Mouse (Mus musculus) layer of hippocampus, adult 9-10 months (tissue): Measurements from ENCODE around the gene Cwc22.
A peak's percentile ranks its signal among the peaks of the same experiment; 100 is the strongest.

Experiments
- DNase-seq: peaks from one replicate; pipeline ENCODE4 v3.0.0; 2022; ENCODE audit warnings: low spot score

The Cwc22 gene

GRCm38 (mm10) chr2:77945596-77946485, at the start of gene Cwc22:
Cwc22 (minus strand) TSS chr2:77946375.
- DNase-seq, result peak; percentile 90

- DNase-seq, result no peak
Measured at GRCm38 (mm10) chr2:77993727-77994401, 47.7 kb upstream of the Cwc22 start.

- no peak for DNase-seq
Measured at GRCm38 (mm10) chr2:77992951-77993604, 46.9 kb upstream of the Cwc22 start.

- DNase-seq, result no peak
Measured at GRCm38 (mm10) chr2:77990820-77991219, 44.6 kb upstream of the Cwc22 start.

- no peak for DNase-seq
Measured at GRCm38 (mm10) chr2:77990121-77990520, 43.9 kb upstream of the Cwc22 start.

- DNase-seq, result no peak
Measured at GRCm38 (mm10) chr2:77989390-77989789, 43.2 kb upstream of the Cwc22 start.

GRCm38 (mm10) chr2:77985991-77986730, 40.0 kb upstream of the Cwc22 start:
- DNase-seq, result no peak

GRCm38 (mm10) chr2:77984209-77984608, 38.0 kb upstream of the Cwc22 start:
- DNase-seq, result no peak

- DNase-seq, result no peak
Measured at GRCm38 (mm10) chr2:77981826-77982225, 35.7 kb upstream of the Cwc22 start.

GRCm38 (mm10) chr2:77980696-77981095, 34.5 kb upstream of the Cwc22 start:
- DNase-seq, result no peak

- no peak for DNase-seq
Measured at GRCm38 (mm10) chr2:77979519-77979918, 33.3 kb upstream of the Cwc22 start.

GRCm38 (mm10) chr2:77979081-77979480, 32.9 kb upstream of the Cwc22 start:
- no peak for DNase-seq

GRCm38 (mm10) chr2:77978256-77978655, 32.1 kb upstream of the Cwc22 start:
- DNase-seq, result no peak

GRCm38 (mm10) chr2:77976321-77976920, 30.2 kb upstream of the Cwc22 start:
- no peak for DNase-seq

- DNase-seq, result peak; percentile 9
Measured at GRCm38 (mm10) chr2:77975606-77976005, 29.4 kb upstream of the Cwc22 start.

- no peak for DNase-seq
Measured at GRCm38 (mm10) chr2:77974986-77975385, 28.8 kb upstream of the Cwc22 start.

- DNase-seq, result no peak
Measured at GRCm38 (mm10) chr2:77974366-77974765, 28.2 kb upstream of the Cwc22 start.

- DNase-seq, result no peak
Measured at GRCm38 (mm10) chr2:77973296-77973695, 27.1 kb upstream of the Cwc22 start.

- DNase-seq, result no peak
Measured at GRCm38 (mm10) chr2:77972541-77972940, 26.4 kb upstream of the Cwc22 start.

- no peak for DNase-seq
Measured at GRCm38 (mm10) chr2:77971871-77972270, 25.7 kb upstream of the Cwc22 start.

- no peak for DNase-seq
Measured at GRCm38 (mm10) chr2:77971361-77971760, 25.2 kb upstream of the Cwc22 start.

GRCm38 (mm10) chr2:77970556-77970955, 24.4 kb upstream of the Cwc22 start:
- DNase-seq, result no peak
